Mouse (Mus musculus): ENCODE data around the gene Rnaseh1.
A peak's percentile ranks its signal among the peaks of the same experiment; 100 is the strongest.

The Rnaseh1 gene

DNA sequence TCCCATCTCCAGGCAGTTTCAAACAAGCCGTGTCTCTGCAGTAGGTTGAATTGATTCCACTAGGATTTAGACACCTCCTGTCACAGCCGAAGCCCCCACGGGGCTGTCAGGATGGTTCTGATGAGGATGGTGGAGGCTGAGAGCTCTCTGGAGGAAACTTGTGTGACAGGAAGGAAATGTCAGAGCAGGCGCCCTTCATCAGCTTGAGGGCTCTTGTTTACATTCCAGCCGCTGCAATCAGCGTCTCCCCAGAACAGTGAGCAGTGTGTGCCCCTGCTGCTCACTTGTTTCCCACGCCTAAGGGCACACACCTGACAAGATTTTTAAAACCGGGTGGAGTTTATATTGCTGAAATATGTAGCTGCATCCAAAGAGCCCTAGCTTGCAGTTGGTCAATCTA lies 17.9 kb downstream of the Rnaseh1 start:
- DNase-seq (ENCODE audit: low spot score), result no peak

DNA sequence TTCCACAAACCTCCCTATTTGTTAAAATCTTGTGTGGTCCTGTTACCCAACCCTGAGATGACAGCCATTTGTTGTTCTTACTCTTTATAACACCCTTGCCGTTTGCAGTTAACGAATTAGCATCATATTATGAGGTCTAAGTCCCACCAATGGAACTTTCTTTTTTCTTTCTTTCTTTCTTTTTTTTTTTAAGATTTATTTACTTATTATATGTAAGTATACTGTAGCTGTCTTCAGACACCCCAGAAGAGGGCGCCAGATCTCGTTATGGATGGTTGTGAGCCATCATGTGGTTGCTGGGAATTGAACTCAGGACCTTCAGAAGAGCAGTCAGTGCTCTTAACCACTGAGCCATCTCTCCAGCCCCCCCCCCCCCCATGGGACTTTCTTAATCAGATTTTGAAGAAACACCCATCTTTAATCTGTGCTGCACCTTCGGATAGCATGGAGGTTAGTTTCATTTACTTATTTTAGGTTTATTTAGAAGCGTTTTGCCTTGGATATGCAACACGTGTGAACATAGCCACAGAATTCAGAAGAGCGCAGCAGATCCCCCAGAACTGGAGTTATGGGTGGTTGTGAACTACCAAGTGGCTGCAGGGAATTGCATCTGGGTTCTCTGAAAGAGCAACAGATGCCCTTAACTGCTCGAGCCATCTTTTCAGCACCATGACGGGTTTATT lies 24.8 kb downstream of the Rnaseh1 start:
- DNase-seq (ENCODE audit: low spot score), result peak; percentile 7

DNA sequence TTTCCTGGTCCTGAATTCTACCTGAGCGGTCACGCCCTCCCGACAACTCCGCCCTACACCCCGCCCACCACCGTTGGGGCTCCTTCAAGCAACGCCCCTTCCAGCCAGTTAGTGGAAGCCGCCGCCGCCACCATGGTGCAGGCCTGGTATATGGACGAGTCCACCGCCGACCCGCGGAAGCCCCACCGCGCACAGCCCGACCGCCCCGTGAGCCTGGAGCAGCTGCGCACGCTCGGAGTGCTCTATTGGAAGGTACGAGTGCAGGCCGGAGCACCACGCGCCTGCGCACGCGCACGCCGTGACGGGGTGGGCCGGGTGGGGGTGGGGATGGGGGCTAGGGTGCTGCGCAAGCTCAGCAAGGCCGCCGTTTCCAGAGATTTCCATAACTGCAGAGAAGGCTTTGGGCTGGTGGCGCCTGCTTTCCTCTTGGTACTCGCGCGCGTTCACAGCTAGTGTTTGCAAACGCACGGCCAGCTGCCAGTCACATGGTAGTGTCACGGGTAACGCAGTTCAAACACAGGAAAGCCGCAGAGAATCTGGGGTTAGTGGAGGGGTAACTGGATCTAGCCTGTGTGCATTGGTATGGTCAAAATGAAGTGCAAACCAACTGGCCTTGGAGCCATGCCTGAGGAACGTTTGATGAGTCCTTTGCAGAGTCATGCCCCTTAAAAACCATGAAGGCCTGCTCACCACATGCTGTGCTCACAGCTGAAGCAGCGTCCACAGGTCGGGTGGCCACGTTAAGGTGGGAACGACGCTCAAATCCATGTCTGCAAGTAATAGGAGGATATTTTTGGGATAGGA lies 25.9 kb downstream of the Rnaseh1 start, which contains the start of gene Adi1:
Gene Adi1, plus strand, starts transcription at position 111 of the 804 bp plus-strand sequence.
- peak; percentile 79 for DNase-seq (ENCODE audit: low spot score)

DNA sequence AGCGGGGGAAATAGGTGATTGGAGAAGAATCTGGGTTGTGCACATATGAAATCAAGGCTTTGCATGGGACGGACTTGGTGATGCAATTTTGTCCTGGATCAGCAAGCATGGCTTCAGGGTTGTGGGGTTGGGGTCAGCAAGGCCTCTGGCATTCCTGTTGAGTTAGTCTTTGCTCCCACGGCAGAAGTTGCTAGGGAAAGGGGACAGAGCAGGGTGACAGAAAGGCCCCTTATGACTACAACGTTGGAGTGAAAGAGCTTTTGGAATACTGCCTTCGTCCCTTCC lies 26.5 kb downstream of the Rnaseh1 start:
- DNase-seq (ENCODE audit: low spot score), result no peak

DNA sequence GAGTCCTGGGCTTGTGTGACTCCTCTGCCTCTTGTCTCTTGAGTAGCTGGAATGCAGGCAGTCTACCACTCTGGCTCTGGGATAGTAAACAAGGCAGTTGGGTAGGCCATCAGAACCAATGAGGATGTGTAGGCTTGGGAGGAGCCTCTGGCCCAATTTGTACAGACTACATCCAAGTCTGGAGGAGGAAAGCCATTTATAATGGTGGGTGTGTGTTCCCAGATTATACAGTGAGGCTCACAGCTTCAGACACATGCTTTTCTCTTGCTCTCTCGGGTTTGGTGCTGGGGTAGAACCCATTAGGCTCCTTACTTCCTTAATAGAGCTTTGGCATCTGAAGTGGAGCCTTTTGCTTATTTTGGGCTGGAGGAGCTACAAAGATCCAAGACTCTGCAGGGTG lies 35.3 kb downstream of the Rnaseh1 start:
- DNase-seq (ENCODE audit: low spot score), result no peak

DNA sequence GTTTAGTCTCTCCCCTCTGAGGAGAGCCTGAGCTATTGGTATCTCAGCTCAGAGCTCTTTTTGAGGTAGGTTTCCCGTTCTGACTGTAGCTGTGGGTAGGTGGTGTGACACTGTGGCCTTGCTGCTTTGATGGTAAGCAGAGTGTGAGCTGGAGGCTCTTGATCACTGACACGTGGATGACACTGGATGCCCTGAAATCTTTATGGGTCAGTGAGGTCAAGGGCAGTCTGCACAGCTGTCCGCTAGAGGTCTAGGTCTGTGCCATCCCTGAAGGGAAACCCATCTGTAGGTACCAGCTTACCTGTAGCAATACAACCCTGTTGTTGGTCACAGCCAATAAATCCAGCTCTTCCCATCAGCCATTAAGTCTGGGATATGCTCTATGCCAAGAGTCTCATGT lies 36.4 kb downstream of the Rnaseh1 start:
- DNase-seq (ENCODE audit: low spot score), result no peak

DNA sequence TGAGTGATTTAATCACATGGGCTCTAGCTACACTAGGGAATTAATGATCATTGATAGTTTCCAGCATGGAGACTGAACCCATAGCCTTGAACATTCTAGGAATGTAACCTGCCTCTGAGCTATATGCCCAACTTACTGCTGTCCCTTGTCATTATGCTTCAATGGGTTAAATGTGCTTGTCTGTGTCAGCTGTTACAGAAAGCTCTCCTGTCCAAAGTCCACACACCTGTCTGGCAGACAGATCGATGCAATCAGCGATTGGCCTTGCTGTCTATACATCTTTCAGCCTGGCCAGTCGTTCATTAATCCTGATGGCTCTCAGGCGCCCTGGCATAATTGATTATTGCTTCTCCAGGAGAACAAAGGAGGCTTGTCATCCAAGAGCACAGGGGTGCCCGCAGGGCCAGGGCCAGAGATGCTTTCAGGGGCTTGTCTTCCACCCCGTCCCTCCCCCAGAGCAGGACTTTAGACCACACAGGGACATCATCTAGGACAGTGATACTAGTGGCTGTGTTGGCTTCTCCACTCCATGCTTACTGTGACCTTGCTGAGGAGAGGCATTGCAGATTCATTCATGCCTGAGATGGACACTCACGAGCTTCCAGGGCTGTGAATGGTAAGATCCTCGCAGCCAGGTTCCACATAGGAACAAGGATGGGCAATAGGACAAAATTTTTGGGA lies 36.9 kb downstream of the Rnaseh1 start:
- DNase-seq (ENCODE audit: low spot score), result no peak

DNA sequence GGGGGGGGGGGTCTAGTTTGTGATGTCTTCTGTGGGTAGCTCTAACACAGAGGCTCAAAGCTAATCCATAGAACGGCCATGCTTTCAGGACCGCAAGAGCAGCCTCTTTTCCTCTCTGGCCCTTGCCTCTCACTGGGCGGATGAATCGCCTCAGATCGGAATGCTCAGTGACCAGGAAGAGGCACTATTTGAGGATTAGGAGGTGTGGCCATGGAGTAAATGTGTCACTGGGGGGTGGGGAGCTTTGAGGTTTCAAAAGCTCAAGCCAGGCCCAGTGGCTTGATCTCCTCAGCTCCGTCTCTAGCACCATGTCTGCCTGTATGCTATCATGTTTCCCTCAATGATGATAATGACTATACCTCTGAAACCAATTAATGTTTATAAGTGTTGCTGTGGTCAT lies 39.6 kb downstream of the Rnaseh1 start:
- no peak for DNase-seq (ENCODE audit: low spot score)

DNA sequence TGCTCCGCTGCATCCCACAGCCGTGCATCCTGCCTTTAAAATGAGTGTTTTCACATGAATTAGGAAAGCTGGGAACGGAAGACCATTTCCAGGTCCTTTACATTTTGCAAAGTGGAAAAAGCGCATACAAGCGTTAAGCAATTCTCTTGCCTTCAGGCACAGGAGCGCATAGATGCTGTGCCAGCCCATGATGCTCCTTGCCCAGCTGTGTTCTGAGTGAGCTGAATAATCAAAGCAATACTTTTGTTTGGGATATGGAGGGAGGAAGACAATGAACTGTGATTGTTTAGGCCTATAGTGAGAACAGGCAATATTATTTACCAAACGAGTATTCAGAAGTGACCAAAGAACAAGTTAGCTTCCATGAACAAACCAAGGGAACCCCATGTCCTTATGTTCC lies 41.3 kb downstream of the Rnaseh1 start:
- DNase-seq (ENCODE audit: low spot score), result no peak

DNA sequence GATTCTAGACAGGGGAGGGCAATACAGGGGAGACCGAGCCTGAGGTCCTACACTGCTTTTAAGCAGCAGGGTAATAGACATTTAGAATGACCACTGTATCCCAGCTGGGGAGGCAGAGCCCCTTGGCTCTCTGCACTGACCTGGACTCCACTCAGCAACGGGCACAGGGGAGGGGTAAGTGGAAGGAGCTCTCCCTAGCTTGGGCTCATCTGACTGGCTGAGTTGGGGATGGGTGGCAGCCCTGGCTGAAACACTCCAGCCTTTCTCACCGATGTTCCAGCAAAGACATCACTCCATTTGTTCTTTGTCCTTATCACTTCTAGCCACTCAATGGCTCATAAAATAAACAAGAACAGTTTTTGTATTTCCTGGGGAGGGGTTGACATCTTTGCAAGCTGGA lies 44.3 kb downstream of the Rnaseh1 start:
- no peak for DNase-seq (ENCODE audit: low spot score)

DNA sequence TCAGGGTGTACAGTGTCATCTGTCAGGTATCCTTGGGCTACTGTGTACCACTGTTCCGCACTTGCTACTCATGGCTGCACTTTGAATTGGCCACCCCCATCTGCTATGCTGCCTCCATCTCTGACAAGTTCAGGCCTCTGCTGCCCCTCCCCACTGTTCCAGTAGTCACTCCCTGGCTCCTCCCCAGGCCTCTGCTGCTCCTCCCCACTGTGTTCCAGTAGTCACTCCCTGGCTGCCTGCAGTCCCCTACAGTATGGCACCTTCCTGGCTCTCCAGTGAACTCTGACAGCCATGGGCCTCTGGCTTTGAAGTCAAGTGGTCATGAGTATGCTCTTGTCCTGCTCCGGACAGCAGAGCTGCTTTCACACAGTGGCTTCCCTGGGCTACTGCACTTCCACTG lies 44.8 kb downstream of the Rnaseh1 start:
- no peak for DNase-seq (ENCODE audit: low spot score)

DNA sequence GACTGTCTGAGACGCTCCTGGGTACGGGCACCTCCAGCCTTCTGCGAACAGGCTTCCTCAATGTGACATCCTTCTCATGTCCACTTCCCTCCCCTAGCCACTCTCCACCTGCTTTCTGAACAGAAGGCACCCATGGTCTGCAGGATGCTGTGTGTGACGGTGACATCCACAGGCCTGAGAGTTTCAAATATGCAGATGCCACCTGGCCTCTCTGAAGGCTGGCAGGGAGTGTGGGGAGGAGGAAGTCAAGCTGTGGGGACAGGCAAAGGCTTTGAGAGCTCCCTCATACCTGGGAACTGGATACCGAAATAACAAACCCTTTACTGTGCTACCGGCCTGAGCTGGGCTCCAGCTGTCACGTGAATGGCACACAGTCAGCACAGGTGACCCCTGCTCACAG lies 45.4 kb downstream of the Rnaseh1 start:
- DNase-seq (ENCODE audit: low spot score), result no peak

DNA sequence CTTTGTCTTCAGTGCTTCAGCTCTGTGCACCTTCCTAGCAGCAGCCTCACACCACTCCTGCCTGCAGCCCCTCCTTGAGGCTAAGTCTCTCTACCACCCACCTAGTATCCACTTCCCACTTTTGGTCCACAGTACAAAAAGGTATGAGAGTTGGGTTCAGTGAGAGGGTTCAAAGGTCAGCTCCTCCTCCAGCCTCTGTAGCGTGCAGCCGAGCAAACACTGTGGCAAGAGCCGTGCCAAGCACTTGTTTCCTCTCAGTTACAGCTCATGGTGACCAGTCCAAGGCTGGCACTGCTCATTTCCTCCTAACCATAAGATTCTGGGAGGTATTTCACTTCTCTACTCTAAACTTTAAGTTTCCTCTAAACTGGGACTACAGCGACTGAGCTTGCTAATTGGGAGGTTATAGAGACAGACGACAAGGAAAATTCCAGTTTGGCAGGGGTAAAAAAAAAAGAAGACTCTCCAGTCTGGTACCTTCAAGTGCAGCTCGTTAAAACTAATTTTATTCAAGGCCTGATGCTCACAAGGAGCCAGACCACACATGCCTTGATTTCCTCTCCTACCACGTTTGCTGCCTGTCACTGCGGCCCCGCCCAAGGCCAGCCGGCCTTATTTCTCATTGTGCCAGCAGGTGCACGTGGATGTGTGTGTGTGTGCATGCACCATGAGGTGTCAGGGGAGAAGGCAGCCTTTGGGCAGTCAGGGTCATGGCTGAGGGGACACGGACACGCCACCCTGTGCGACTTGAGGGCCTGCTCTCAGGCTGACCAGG lies 48.6 kb downstream of the Rnaseh1 start:
- no peak for DNase-seq (ENCODE audit: low spot score)

DNA sequence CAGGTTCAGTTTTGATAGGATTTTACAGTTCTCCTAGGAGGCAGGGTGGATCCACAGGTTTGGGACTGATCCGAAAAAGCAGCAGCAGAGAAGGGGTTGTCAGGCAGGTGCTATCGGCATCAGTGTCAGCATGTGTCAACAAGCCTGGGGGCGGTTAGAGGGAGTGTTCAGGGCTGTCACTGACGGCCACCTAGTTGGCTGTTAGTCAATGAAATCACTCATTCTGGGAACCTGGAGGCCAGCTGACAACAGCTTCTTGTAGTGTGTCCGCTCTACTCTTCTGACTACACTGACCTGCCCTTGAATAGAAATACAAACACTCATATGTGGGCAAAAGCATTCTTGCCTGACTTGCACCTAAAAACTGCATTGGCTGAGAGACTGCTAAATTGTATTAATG lies 49.7 kb downstream of the Rnaseh1 start:
- no peak for DNase-seq (ENCODE audit: low spot score)

DNA sequence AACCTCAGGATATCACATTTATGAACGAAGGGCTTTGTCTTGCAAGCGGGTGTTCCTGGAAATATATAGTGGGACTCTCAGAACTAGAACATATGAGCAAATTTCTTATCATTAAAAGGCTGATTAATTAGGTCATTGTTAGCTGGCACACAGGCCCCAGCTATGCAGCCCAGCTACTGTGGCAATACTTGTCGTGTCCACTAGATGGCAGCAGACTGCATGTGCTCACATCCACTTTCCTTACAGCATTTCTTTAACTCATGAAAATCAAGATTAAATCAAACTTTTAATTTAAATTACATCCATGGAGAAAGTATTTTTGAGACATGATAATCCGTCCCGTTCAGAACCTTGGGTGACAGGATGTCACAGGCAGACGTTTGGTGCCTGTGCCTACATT lies 50.3 kb downstream of the Rnaseh1 start:
- DNase-seq (ENCODE audit: low spot score), result peak; percentile 59

DNA sequence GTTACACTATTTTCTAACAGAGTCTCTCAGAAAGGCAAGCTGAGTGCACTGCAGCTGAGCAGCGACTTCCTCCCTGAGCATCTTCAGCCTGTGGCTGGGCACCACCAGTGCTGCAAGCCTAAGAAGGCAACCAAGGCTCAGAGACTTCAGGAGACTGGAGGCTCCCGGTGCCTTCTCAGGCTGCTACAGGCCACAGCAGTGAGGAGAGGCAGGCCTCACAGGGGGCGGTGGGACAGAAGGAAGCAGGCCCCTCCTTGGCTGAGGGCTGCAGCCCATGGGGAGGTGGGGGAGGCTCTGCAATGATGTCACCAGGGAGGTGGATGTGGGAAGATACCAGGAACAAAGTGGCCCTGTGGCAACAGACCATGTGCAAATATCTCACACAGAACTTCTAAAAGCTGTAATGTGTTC lies 50.7 kb downstream of the Rnaseh1 start:
- DNase-seq (ENCODE audit: low spot score), result peak; percentile 5

DNA sequence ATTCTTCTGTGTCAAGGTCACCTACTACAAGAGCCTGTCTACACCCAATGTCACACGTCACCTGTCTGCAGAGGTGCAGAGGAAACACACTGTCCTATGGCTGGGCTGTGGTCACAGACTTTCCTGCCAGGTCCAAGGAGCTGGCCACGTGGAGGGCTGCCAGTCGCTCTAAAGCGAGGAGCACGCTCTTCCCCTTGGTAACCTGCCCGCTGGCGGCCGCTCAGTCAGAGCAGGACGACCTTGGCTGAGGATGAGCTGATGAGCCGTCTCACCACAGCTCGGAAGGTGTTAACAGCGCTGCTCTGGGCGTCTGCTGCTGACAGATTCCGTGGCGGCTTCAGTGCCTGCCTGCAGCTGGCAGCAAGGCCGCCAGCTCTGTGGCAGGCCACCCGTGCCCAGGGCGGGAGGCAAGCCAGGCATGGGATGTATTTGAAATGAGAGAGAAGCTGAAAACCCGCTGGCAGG lies 51.2 kb downstream of the Rnaseh1 start:
- peak; percentile 8 for DNase-seq (ENCODE audit: low spot score)

DNA sequence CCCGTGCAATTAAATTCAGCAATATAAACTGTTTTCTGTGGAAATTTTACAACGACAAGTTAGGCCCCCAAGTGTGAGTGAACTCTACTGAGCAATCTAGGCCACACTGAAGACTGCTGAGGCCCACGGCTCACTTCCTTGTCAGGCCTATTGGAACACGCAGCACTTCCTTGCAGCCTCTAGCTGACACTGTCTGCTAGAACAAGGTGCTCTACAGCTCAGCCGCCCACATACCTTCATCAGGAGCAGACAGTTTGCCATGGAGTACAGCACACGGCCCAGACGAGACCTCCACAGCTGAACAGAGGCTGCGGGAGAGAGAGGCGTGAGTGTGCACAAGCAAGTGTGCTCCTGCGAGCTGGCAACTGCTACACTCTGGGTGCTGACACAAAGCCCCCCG lies 51.9 kb downstream of the Rnaseh1 start:
- no peak for DNase-seq (ENCODE audit: low spot score)

DNA sequence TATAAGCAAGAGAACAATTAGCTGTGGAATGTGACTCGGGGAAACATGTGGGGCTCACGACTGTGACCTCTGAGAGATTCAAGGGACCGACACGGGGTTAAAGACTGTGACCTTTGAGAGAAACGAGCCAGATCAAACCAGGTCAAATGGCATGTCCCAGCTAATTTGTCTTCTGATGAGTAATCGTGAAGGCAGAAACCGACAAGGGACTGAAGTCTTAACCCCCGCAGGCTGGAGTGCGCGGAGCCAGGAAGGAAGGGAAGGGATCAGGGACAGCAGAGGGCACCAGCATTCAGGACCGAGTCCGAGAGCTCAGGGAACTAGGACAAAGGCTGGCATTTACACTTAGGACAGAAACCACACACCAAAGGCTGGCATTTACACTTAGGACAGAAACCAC lies 55.0 kb downstream of the Rnaseh1 start:
- no peak for DNase-seq (ENCODE audit: low spot score)

DNA sequence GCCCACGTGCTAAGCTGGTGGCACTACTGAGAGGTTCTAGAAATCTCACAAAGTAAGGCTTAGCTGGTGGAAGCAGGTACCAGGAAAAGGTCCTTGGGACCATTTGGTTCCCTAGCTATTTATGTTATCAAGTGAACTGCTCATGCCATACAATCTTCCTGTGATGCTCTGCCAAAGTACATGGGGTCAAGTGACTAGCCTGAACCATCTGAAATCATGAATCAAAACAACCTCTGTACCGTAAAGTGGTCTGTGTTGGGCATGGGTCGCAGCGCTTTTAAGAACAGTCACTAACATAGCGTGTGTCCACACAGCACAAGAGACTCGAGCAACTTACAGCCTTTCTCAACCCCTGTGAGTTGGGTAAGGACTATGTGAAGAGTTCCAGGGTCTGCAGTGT lies 55.8 kb downstream of the Rnaseh1 start:
- DNase-seq (ENCODE audit: low spot score), result no peak

DNA sequence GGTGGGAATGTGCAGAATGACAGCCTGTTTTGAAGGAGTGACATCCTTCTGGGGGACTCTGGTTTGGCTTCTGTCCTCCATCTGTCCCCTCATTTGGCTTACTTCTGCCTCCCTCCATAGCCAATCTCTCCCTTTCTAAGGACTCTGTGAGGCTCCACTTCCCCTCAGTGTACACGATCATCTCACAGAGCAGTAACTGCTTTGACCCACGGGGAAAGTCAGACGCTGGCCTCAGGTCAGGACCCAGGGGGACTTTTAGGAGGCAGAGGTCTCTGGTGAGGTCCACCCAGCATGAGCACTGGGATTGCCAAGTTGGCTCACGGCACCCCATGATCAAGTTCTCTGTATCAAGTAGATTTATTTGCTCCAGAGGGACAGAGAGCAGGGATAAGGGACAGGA lies 58.8 kb downstream of the Rnaseh1 start:
- no peak for DNase-seq (ENCODE audit: low spot score)

All from T-cell, adult 2 months (primary cell).